Mouse (Mus musculus): ENCODE data around the gene Ttll5. TPM values are rescaled to one million over a fixed set of nuclear protein-coding genes. Genes with fewer than 3 reads are reported as not detected.

Gene Ttll5
- polyA plus RNA-seq, 1 experiment, result 0.79 TPM

GRCm38 (mm10) chr12:85993790-85994360, 169.4 kb downstream of the Ttll5 start:
- Histone ChIP-seq H3K36me3 (ENCODE audit: control insufficient read depth) (peaks cover 10% of the 10 kb centered on the region), H3K9me3 (ENCODE audit: control insufficient read depth, low read length) (no peaks in the 10 kb centered on the region), H3K4me1 (ENCODE audit: control insufficient read depth) (no peaks in the 10 kb centered on the region), H3K4me3 (replicated peaks) (no peak overlapping the region), H3K27me3 (ENCODE audit: control insufficient read depth) (no peaks in the 10 kb centered on the region)
- TF ChIP-seq TAL1 (IDR thresholded peaks at IDR 0.05; ENCODE audit: low read length) (no peak), GATA1 (IDR thresholded peaks at IDR 0.05; ENCODE audit: low read length) (no peak)

- TF ChIP-seq GATA1 (IDR thresholded peaks at IDR 0.05; ENCODE audit: low read length), result no peak
- TF ChIP-seq TAL1 (IDR thresholded peaks at IDR 0.05; ENCODE audit: low read length), result no peak
- Histone ChIP-seq H3K9me3 (ENCODE audit: control insufficient read depth, low read length) (no peaks in the 10 kb centered on the region), H3K27me3 (ENCODE audit: control insufficient read depth) (no peaks in the 10 kb centered on the region), H3K4me1 (ENCODE audit: control insufficient read depth) (peaks cover 22% of the 10 kb centered on the region), H3K4me3 (replicated peaks) (no peak overlapping the region), H3K36me3 (ENCODE audit: control insufficient read depth) (peaks cover 15% of the 10 kb centered on the region)
Observed at GRCm38 (mm10) chr12:86000641-86001073, 176.2 kb downstream of the Ttll5 start.

- Histone ChIP-seq H3K4me3 (replicated peaks) (no peak overlapping the region), H3K27me3 (ENCODE audit: control insufficient read depth) (no peaks in the 10 kb centered on the region), H3K9me3 (ENCODE audit: control insufficient read depth, low read length) (no peaks in the 10 kb centered on the region), H3K4me1 (ENCODE audit: control insufficient read depth) (peaks cover 24% of the 10 kb centered on the region), H3K36me3 (ENCODE audit: control insufficient read depth) (peaks cover 14% of the 10 kb centered on the region)
- no peak for TF ChIP-seq TAL1 (IDR thresholded peaks at IDR 0.05; ENCODE audit: low read length)
Observed at GRCm38 (mm10) chr12:86001120-86001655, 176.7 kb downstream of the Ttll5 start.

GRCm38 (mm10) chr12:86004627-86005026, 180.2 kb downstream of the Ttll5 start:
- TF ChIP-seq TAL1 (IDR thresholded peaks at IDR 0.05; ENCODE audit: low read length) (no peak), GATA1 (IDR thresholded peaks at IDR 0.05; ENCODE audit: low read length) (no peak)
- H3K4me1 ChIP-seq (ENCODE audit: control insufficient read depth), result peaks cover 29% of the 10 kb centered on the region
- H3K9me3 ChIP-seq (ENCODE audit: control insufficient read depth, low read length), result no peaks in the 10 kb centered on the region
- no peaks in the 10 kb centered on the region for H3K27me3 ChIP-seq (ENCODE audit: control insufficient read depth)
- no peak overlapping the region for H3K4me3 ChIP-seq (replicated peaks)
- peaks cover 8% of the 10 kb centered on the region for H3K36me3 ChIP-seq (ENCODE audit: control insufficient read depth)

- Histone ChIP-seq H3K9me3 (ENCODE audit: control insufficient read depth, low read length) (no peaks in the 10 kb centered on the region), H3K36me3 (ENCODE audit: control insufficient read depth) (peaks cover 5% of the 10 kb centered on the region)
- TF ChIP-seq TAL1 (IDR thresholded peaks at IDR 0.05; ENCODE audit: low read length) (no peak), GATA1 (IDR thresholded peaks at IDR 0.05; ENCODE audit: low read length) (no peak)
Observed at GRCm38 (mm10) chr12:86007377-86007776, 182.9 kb downstream of the Ttll5 start.

GRCm38 (mm10) chr12:86010656-86011055, 186.2 kb downstream of the Ttll5 start:
- no peaks in the 10 kb centered on the region for H3K9me3 ChIP-seq (ENCODE audit: control insufficient read depth, low read length)
- peaks cover 12% of the 10 kb centered on the region for H3K36me3 ChIP-seq (ENCODE audit: control insufficient read depth)
- H3K27me3 ChIP-seq (ENCODE audit: control insufficient read depth), result no peaks in the 10 kb centered on the region
- TF ChIP-seq TAL1 (IDR thresholded peaks at IDR 0.05; ENCODE audit: low read length) (no peak), GATA1 (IDR thresholded peaks at IDR 0.05; ENCODE audit: low read length) (no peak)
- H3K4me3 ChIP-seq (replicated peaks), result no peak overlapping the region
- peaks cover 8% of the 10 kb centered on the region for H3K4me1 ChIP-seq (ENCODE audit: control insufficient read depth)

More at GRCm38 (mm10) chr12:86007377-86007776, 182.9 kb downstream of the Ttll5 start:
- Histone ChIP-seq H3K4me3 (replicated peaks) (no peak overlapping the region), H3K4me1 (ENCODE audit: control insufficient read depth) (peaks cover 23% of the 10 kb centered on the region), H3K27me3 (ENCODE audit: control insufficient read depth) (no peaks in the 10 kb centered on the region)

GRCm38 (mm10) chr12:86012195-86012594, 187.7 kb downstream of the Ttll5 start:
- TF ChIP-seq TAL1 (IDR thresholded peaks at IDR 0.05; ENCODE audit: low read length) (no peak), GATA1 (IDR thresholded peaks at IDR 0.05; ENCODE audit: low read length) (no peak)
- H3K9me3 ChIP-seq (ENCODE audit: control insufficient read depth, low read length), result no peaks in the 10 kb centered on the region
- no peak overlapping the region for H3K4me3 ChIP-seq (replicated peaks)
- H3K4me1 ChIP-seq (ENCODE audit: control insufficient read depth), result peaks cover 3% of the 10 kb centered on the region
- no peaks in the 10 kb centered on the region for H3K27me3 ChIP-seq (ENCODE audit: control insufficient read depth)
- peaks cover 12% of the 10 kb centered on the region for H3K36me3 ChIP-seq (ENCODE audit: control insufficient read depth)

GRCm38 (mm10) chr12:86014174-86014573, 189.7 kb downstream of the Ttll5 start:
- H3K4me1 ChIP-seq (ENCODE audit: control insufficient read depth), result no peaks in the 10 kb centered on the region
- H3K4me3 ChIP-seq (replicated peaks), result no peak overlapping the region
- H3K27me3 ChIP-seq (ENCODE audit: control insufficient read depth), result no peaks in the 10 kb centered on the region
- TF ChIP-seq TAL1 (IDR thresholded peaks at IDR 0.05; ENCODE audit: low read length) (no peak), GATA1 (IDR thresholded peaks at IDR 0.05; ENCODE audit: low read length) (no peak)
- H3K36me3 ChIP-seq (ENCODE audit: control insufficient read depth), result peaks cover 10% of the 10 kb centered on the region
- no peaks in the 10 kb centered on the region for H3K9me3 ChIP-seq (ENCODE audit: control insufficient read depth, low read length)

- no peak for TF ChIP-seq GATA1 (IDR thresholded peaks at IDR 0.05; ENCODE audit: low read length)
- no peak for TF ChIP-seq TAL1 (IDR thresholded peaks at IDR 0.05; ENCODE audit: low read length)
- Histone ChIP-seq H3K4me3 (replicated peaks) (no peak overlapping the region), H3K4me1 (ENCODE audit: control insufficient read depth) (no peaks in the 10 kb centered on the region), H3K9me3 (ENCODE audit: control insufficient read depth, low read length) (no peaks in the 10 kb centered on the region), H3K27me3 (ENCODE audit: control insufficient read depth) (no peaks in the 10 kb centered on the region), H3K36me3 (ENCODE audit: control insufficient read depth) (peaks cover 10% of the 10 kb centered on the region)
Observed at GRCm38 (mm10) chr12:86014621-86015020, 190.2 kb downstream of the Ttll5 start.

Data from erythroblast, embryonic 14.5 days (primary cell).